Mouse (Mus musculus) lung, embryonic 14.5 days (tissue): Measurements from ENCODE around the gene 2510009E07Rik. TPM values are rescaled to one million over a fixed set of nuclear protein-coding genes. Genes with fewer than 3 reads are reported as not detected.
"Not testable (repeated sequence)": the region's sequence is repeated elsewhere in the genome, so short reads cannot be mapped to it uniquely, and the experiment has no call there.

ENCODE experiments used
- ATAC-seq: fragments of 200-750 bp; cut with Nextera tagmentation; 2 replicates; pipeline ENCODE4 v1.8.0; 2017; ENCODE audit warnings: mild to moderate bottlenecking, moderate TSS enrichment, moderate library complexity; ENCODE audit not compliant: insufficient read depth
- DNase-seq: peaks from one replicate; pipeline ENCODE4 v3.0.0-alpha.2; 2015
- H3K27ac ChIP-seq: fragments of 300-500 bp; sonication (generic); 2 replicates; pipeline ENCODE4 v1.5.1; 2014; ENCODE audit warnings: low read depth, mild to moderate bottlenecking, moderate library complexity
- H3K27me3 ChIP-seq: fragments of 300-500 bp; sonication (generic); 2 replicates; pipeline ENCODE4 v1.6.1; 2014; ENCODE audit warnings: low read length, control low read depth; ENCODE audit not compliant: insufficient read depth
- H3K36me3 ChIP-seq: fragments of 300-500 bp; sonication (generic); 2 replicates; pipeline ENCODE4 v1.6.1; 2014; ENCODE audit warnings: control low read depth; ENCODE audit not compliant: insufficient read depth
- H3K4me1 ChIP-seq: fragments of 300-500 bp; sonication (generic); 2 replicates; pipeline ENCODE4 v1.6.1; 2014; ENCODE audit warnings: antibody characterized with exemption, control low read depth; ENCODE audit not compliant: insufficient read depth
- H3K4me2 ChIP-seq: fragments of 300-500 bp; sonication (generic); 2 replicates; pipeline ENCODE4 v1.6.1; 2014; ENCODE audit warnings: mild to moderate bottlenecking
- H3K4me3 ChIP-seq: fragments of 300-500 bp; sonication (generic); 2 replicates; pipeline ENCODE4 v1.5.1; 2014; ENCODE audit warnings: low read depth, low read length
- H3K9ac ChIP-seq: fragments of 300-500 bp; sonication (generic); 2 replicates; pipeline ENCODE4 v1.6.1; 2014
- H3K9me3 ChIP-seq: fragments of 300-500 bp; sonication (generic); 2 replicates; pipeline ENCODE4 v1.6.1; 2016; ENCODE audit warnings: low read depth, low read length, control low read depth
- CTCF ChIP-seq: IDR thresholded peaks from 2 replicates; pipeline ENCODE4 v1.5.1; 2016; ENCODE audit warnings: antibody characterized with exemption, low read depth
- WGBS: fragments of 180-500 bp; shearing (Covaris S2); extraction: QIAGEN DNeasy Blood & Tissue Kit; methylation state at CpG from one replicate; pipeline ENCODE4 v1.1.7; 2014; 5-methylcytosine and 5-hydroxymethylcytosine counted together
- polyA plus RNA-seq: library from polyadenylated mRNA; unstranded; fragments of >200 nt; fragmentation: Nextera tagmentation; extraction: Ambion mirVana; gene quantifications from 2 replicates; pipeline ENCODE4 v1.2.1, GENCODE M21; 2014

The 2510009E07Rik gene
- polyA plus RNA-seq, 1 experiment from 2014 or later: 22.2 TPM

DNA sequence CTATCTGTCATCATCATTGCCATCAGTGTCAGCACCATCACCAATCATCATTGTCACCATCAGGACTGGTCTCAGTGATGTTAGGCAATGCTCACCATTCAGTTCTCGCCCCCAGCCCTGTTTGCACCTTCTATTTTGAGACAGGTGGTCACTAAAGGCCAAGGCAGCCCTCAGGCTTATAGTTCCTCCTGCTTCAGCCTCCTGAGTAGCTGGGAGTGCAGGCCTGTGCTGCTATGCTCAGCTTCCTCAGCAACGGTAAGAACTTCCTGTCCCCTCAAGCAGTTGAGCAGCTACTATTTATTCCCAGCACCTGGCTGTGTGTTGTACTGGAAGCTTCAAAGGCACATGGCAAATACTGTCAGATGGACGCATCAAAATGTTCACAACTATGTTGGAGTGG, 3.7 kb upstream of the 2510009E07Rik start:
- no peak for TF ChIP-seq CTCF
- ATAC-seq: no peak
- Histone ChIP-seq H3K4me2 (no peak overlapping the region), H3K9ac (no peak overlapping the region), H3K9me3 (no peaks in the 10 kb centered on the region; the same call in 1 of the 2 replicates), H3K36me3 (no peaks in the 10 kb centered on the region), H3K27me3 (no peaks in the 10 kb centered on the region), H3K4me3 (no peak overlapping the region), H3K27ac (no peak overlapping the region), H3K4me1 (0 out of 2 replicates have a peak, but pooled peaks cover under 1% of the 10 kb centered on the region)
- WGBS: 61% methylated on average over 3 of the region's 3 CpGs
- DNase-seq: no peak

DNA sequence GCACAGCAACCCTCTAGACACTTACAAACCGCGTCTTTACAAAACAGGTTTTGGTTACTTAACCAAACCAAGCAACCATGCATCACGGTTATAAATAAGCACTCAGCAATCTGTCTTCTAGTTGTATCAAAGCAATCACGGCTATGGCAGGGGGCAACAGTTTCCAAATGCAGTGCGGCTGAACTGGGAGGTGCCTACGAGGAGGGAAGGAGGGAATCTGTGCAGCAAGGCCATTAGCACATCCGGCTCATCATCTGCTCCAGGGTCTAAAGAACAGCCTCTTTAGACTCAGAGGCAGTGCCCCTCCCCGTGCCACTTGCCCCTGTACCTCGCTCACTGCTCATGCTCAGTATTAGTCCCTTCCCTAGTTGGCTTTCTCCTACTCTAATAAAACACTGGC, 2.5 kb upstream of the 2510009E07Rik start:
- Histone ChIP-seq H3K36me3 (no peaks in the 10 kb centered on the region), H3K9me3 (no peaks in the 10 kb centered on the region; the same call in 1 of the 2 replicates), H3K27me3 (no peaks in the 10 kb centered on the region), H3K27ac (no peak overlapping the region), H3K4me3 (no peak overlapping the region), H3K9ac (no peak overlapping the region), H3K4me2 (no peak overlapping the region), H3K4me1 (peaks cover 4% of the 10 kb centered on the region; the same call in 1 of the 2 replicates)
- ATAC-seq (no peak), DNase-seq (no peak)
- WGBS: 68% methylated on average over 9 of the region's 9 CpGs
- TF ChIP-seq CTCF: no peak

GRCm38 (mm10) chr16:21695242-21695578, 745 bp upstream of the 2510009E07Rik start:
- no peak overlapping the region for H3K27ac ChIP-seq
- H3K4me3 ChIP-seq: peak overlapping the region; percentile 78
- no peaks in the 10 kb centered on the region; the same call in 1 of the 2 replicates for H3K9me3 ChIP-seq
- peak overlapping the region; percentile 96 for H3K4me2 ChIP-seq
- H3K9ac ChIP-seq: peak overlapping the region; percentile 67
- H3K36me3 ChIP-seq: no peaks in the 10 kb centered on the region
- peak; percentile 72 for ATAC-seq
- no peaks in the 10 kb centered on the region for H3K27me3 ChIP-seq
- no peak for TF ChIP-seq CTCF
- H3K4me1 ChIP-seq: peaks cover 4% of the 10 kb centered on the region; the same call in 1 of the 2 replicates
- DNase-seq: peak; percentile 60
- 1% methylated on average over 12 of the region's 12 CpGs for WGBS

GRCm38 (mm10) chr16:21693981-21694462, 443 bp downstream of the 2510009E07Rik start:
- TF ChIP-seq CTCF: no peak
- ATAC-seq: peak; percentile 74
- Histone ChIP-seq H3K27me3 (no peaks in the 10 kb centered on the region), H3K36me3 (no peaks in the 10 kb centered on the region), H3K9ac (peak overlapping the region; percentile 67), H3K27ac (peak overlapping the region; percentile 84), H3K4me1 (peaks cover 4% of the 10 kb centered on the region; the same call in 1 of the 2 replicates), H3K4me2 (peak overlapping the region; percentile 96), H3K9me3 (no peaks in the 10 kb centered on the region), H3K4me3 (peak overlapping the region; percentile 78)
- DNase-seq: peak; percentile 73
- WGBS: under 1% methylated on average over 45 of the region's 45 CpGs

DNA sequence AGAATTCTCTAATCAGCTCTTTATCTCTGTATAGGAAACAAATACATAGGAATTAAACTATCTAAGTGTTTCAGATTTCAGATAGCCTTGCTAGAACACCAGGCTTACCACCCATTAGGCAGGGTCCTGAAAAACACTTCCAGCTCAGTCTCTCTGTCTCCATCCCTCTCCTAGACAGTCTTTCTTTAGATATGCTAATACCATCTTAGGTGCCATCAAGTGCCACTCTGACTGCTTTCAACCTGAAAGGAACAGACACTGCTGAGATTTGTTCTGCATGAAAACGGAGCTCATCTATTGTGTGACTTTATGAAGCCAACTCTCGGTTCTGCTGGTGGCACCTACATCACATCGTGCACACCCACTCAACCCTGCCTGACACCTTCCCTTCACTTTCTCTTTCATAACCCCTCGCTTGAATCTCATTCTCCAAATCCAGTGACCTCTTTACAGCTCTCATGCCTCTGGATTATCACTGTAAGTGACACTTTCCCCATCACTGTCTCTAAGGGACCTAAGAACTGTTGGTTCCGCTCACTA, 4.2 kb downstream of the 2510009E07Rik start:
- Histone ChIP-seq H3K4me3 (no peak overlapping the region), H3K4me2 (no peak overlapping the region), H3K9me3 (no peaks in the 10 kb centered on the region), H3K27ac (no peak overlapping the region), H3K36me3 (no peaks in the 10 kb centered on the region), H3K9ac (no peak overlapping the region), H3K4me1 (peaks cover 4% of the 10 kb centered on the region; the same call in 1 of the 2 replicates), H3K27me3 (no peaks in the 10 kb centered on the region)
- 55% methylated on average over 5 of the region's 5 CpGs for WGBS
- no peak for DNase-seq
- ATAC-seq: no peak
- TF ChIP-seq CTCF: no peak

DNA sequence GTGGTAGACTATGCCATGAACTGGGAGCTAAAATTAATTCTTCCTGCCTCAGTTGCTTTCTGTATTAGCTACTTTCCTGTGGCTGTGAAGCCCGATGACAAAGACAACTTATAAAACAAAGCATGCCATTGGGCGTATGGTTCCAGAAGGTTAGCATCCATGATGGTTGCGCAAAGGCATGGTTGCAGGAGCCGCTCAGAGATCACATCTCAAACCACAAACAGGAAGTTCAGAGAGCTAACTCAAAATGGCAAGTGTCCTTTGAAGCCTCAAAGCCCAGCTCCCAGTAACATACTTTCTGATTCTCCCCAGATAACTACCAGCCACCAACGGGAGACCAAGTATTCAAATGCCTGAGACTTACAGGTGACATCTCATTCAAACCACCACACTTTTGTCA, 5.3 kb downstream of the 2510009E07Rik start:
- Histone ChIP-seq H3K9ac (no peak overlapping the region), H3K4me3 (no peak overlapping the region), H3K4me2 (no peak overlapping the region), H3K36me3 (no peaks in the 10 kb centered on the region), H3K27me3 (no peaks in the 10 kb centered on the region), H3K27ac (no peak overlapping the region), H3K9me3 (no peaks in the 10 kb centered on the region), H3K4me1 (peaks cover 4% of the 10 kb centered on the region; the same call in 1 of the 2 replicates)
- DNase-seq (no peak), ATAC-seq (no peak)
- no peak for TF ChIP-seq CTCF
- WGBS: 80% methylated on average over 5 of the region's 5 CpGs

DNA sequence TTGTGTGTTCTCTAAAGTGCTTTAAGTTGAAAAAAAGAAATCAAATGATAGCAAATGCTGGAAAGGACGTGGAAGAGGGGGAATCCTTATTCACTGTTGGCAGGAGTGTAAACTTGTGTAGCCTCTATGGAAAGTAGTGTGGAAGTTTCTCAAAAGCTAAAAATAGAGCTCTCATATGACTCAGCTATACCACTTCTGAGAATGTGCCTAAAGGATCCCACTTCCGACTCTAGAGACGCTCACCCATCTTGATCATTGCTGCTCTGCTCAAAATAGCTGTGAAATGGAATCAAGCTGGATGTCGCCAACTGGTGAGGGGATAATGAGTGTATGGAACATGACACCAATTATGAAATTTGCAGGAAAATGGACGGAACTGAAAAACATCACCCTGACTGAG, 7.1 kb downstream of the 2510009E07Rik start:
- H3K27ac ChIP-seq: no peak overlapping the region
- H3K9ac ChIP-seq: no peak overlapping the region
- ATAC-seq (no peak), DNase-seq (no peak)
- H3K4me2 ChIP-seq: no peak overlapping the region
- no peaks in the 10 kb centered on the region for H3K4me1 ChIP-seq
- H3K36me3 ChIP-seq: no peaks in the 10 kb centered on the region
- TF ChIP-seq CTCF: no peak
- WGBS: 75% methylated on average over 5 of the region's 5 CpGs
- no peaks in the 10 kb centered on the region for H3K27me3 ChIP-seq
- no peaks in the 10 kb centered on the region; the same call in 1 of the 2 replicates for H3K9me3 ChIP-seq
- H3K4me3 ChIP-seq: no peak overlapping the region

- WGBS: 81% methylated on average over 7 of the region's 7 CpGs
- no peak overlapping the region for H3K4me2 ChIP-seq
- no peak for TF ChIP-seq CTCF
- no peak overlapping the region for H3K9ac ChIP-seq
- no peak for ATAC-seq
- no peaks in the 10 kb centered on the region for H3K9me3 ChIP-seq
- H3K36me3 ChIP-seq: peaks cover 3% of the 10 kb centered on the region; the same call in 1 of the 2 replicates
- no peaks in the 10 kb centered on the region for H3K27me3 ChIP-seq
- DNase-seq: no peak
- no peak overlapping the region for H3K4me3 ChIP-seq
- no peak overlapping the region for H3K27ac ChIP-seq
- H3K4me1 ChIP-seq: no peaks in the 10 kb centered on the region
These were observed 17.7 kb downstream of the 2510009E07Rik start for GRCm38 (mm10) chr16:21676791-21677190.

- not testable (repeated sequence) for H3K27me3 ChIP-seq, H3K4me3 ChIP-seq, H3K36me3 ChIP-seq, H3K4me2 ChIP-seq, H3K9ac ChIP-seq, H3K4me1 ChIP-seq, H3K9me3 ChIP-seq, H3K27ac ChIP-seq, DNase-seq, ATAC-seq
- WGBS: 90% methylated on average over 1 of the region's 1 CpGs
These were observed 20.8 kb downstream of the 2510009E07Rik start for GRCm38 (mm10) chr16:21673651-21674050.

DNA sequence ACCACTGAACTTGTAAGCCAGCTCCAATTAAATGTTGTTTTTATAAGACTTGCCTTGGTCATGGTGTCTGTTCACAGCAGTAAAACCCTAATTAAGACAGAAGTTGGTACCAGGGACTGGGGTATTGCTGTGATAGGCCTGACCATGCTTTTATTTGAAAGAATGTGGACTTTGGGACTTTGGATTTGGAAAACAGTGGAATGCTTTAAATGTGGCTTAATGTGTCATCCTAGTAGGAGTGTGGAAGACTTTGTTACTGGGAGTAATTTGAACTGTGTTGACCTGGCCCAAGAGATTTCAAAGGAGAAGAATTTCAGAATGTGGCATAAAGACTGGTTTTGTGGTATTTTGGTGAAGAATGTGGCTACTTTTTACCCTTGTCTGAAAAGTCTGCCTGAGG, 21.4 kb downstream of the 2510009E07Rik start:
- not testable (repeated sequence) for H3K9ac ChIP-seq, DNase-seq, H3K36me3 ChIP-seq, H3K27ac ChIP-seq, H3K27me3 ChIP-seq, H3K4me1 ChIP-seq, H3K4me2 ChIP-seq, H3K4me3 ChIP-seq, H3K9me3 ChIP-seq, ATAC-seq
